Mouse (Mus musculus) thymus, postnatal 14 days (tissue): ENCODE measurements around the gene Thra.

Source experiments
- DNase-seq: peaks from one replicate; pipeline ENCODE4 v3.0.0; 2021

Gene Thra

DNA sequence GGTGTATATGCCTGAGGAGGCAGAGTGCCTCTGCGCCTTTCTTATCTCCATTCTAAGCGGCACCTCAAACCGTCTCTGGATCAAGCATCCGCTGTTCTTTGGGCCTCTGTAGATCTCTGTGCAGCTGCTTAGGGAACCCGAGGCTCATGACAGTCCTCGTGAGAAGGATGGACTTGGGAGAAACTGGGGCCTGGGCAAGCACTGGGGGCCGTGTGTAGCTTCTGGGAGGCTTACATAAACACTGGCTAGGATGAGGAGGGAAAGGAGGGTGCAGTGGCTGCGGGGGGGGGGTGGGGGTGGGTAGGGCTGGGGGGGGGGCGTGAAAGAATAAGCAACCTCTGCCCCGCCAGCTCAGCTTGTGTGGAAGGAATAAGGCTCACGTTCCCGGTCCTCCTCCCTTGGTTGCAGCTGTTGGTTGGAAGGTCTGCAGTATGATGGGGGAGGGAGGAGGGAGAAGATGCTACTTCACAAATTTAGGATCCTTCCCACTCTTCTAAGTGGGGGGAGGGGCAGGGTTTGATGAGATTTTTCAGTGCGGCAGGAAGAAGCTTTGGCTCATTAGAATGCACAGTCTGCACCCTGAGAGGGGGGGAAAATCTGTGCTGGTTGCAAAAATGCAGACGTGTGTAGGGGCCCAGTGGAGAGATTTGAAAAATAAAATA, 41.5 kb downstream of the Thra start:
- DNase-seq, result no peak

DNA sequence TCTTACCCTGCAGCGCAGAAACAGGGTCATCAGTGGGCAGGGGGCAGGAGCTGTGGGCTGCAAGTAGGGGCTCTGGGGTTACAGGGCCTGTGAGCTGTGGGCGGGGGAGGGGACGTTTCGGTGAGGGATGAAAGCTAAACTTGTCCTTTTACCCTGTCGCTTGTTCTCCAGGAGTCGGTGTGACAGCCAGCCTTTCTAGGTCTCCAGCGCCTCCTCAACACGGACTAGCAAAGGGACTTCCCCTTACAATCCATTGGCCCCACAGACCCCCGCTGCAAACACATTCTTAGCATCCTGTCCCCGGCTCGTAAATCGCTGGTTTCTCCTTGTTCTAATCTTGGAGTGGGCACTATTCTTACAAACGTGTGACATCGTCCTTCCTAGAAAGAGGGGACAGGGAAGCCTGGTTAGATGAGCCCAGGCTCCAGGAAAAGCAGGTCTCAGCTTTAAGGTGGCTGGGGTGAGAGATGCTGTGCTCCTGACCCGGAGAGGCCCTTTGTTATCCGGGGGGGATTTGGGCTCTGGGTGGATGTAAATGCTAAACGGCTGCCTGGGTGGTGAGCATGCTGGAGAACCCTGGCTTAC, 42.3 kb downstream of the Thra start:
- peak; percentile 44 for DNase-seq

DNA sequence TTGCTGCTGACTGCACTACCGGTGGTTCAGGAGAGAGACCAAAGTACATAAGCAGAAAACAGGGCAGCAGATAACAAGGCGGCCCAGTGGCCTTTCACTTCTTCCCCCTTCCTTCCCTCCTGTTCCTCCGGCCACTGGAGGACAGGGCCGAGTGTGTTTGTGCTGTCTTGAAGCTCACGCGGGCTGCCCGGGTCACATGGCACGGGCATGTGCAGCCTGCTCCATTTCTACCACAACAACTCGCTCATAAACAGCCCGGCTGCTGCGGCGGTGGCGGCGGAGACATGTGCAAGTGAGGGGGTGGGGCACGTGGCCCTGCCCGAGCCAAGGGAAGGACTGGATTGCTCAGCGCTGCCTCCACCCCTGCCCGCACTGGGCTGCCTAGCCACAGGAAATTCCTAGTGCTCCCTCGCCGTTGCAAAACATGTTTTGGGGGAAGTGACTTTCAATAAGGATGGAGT, 42.8 kb downstream of the Thra start:
- DNase-seq, result peak; percentile 81

DNA sequence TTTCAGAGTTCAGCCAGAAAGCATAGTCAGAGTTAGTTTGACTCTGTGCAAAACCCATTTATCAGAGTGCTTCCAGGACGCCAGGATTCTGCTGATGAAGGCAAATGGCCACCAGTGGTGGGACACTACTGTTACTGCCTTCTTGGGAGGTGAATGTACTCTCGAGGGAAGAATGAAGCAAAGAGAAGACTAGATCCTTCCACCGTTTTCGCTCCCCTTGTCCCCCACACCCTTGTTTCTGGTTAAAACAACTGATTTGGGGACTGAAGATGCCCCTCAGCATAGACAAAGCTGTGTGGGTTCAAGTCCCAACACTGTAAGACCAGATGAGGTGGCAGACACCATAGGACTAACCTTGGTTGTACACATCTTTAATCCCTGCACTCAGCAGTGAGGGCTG, 43.7 kb downstream of the Thra start:
- no peak for DNase-seq

DNA sequence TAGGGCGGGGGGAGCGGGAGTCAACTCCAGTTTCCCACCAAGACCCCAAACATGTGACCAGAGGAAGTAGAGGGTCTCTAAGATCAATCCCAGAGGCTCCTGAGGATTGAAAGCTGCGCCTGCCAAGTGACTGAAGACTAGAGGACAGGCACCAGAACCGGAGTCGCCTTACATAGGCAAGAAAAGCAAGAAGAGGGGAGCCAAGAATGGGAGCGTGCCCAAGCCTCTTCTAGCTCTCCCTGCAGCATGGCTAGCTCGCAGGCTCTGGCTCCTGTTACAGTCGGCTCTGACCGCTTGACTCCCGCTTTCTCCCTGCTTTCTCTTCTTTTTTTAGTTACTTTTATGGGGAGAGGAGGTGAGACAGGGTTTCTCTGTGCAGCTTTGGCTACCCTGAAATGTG, 44.8 kb downstream of the Thra start:
- DNase-seq, result no peak

DNA sequence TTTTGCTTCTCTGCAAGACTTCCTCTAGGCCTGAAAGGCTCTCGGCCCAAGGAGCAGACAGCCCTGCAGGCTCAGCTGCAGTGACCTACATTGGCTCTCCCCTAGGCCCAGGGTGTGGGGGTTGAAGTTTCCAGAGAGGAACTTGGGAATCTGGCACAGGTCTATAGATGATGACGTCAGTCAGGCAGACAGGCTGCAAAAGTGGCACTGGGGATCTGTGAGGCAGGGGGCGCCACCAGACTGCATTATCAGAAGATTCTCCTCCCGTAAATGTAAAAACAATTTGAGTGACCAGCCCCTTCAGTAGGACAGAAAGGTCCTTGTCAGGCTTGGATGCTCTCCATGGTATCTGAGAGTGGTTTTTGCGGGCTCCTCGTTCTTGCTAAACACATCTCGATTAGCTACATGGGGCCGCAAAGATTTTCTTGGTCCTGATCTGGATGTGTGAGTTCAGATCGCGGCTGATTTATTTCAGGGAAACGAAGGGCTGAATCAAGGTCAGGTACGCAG, 45.4 kb downstream of the Thra start:
- peak; percentile 86 for DNase-seq

DNA sequence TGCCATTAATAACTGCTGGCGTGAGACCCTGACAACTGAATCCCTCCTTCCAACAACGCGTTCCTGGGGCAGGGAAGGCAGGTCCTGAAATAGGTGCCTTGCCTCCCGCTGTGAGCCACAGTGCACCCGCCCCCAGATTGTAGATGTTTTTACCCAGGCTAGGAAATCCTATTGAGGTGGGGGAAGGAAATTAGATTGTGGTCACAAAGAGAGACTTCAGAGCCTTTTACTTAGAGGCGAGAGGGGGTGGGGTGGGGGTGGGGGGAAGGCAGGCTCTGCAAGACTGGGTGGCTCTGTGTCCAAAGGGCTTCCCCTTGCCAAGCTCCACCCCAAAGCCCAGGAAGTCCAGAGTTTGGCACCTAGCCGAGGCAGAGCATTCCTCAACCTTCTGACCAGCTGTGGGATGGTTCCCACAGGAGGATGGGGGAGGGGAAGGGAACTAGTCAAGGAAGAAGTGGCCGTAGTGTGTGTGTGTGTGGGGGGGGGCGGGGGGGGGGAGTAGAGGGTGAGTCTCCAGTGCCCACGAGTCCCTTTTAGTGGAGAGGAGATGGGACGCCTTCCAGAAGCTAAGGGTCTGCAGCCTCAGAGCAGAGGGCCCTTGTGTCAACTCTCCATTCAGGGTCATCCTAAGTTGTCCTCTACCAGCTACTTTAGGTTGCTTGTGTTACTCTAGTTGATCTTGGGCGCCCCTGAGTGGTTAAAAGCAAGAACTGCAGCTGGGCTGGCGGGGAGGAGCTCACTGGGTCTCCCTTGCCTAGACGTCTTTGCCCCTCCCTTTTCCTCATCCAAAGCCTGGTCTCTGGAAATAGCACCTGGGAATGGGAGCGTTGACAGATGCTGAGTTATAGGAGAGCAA, 46.1 kb downstream of the Thra start:
- DNase-seq, result peak; percentile 93

DNA sequence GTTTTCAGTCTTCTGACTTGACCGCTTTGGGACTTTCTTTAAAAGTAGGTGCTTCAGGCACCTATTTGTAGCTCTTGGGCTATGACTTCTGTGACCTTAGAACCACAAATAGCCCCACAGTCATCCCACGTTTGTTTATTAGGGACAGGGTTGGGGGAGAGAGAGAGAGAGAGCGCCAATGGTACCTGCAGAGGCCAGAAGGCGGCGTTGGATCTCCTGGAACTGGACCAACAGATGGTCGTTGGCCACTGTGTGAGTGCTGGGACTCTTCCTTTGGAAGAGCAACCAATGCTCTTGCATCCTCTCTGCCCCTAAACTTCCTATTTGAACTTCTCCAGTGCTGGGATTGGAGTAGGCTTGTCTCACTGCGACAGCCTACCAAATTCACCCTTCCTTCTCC, 46.8 kb downstream of the Thra start:
- no peak for DNase-seq

DNA sequence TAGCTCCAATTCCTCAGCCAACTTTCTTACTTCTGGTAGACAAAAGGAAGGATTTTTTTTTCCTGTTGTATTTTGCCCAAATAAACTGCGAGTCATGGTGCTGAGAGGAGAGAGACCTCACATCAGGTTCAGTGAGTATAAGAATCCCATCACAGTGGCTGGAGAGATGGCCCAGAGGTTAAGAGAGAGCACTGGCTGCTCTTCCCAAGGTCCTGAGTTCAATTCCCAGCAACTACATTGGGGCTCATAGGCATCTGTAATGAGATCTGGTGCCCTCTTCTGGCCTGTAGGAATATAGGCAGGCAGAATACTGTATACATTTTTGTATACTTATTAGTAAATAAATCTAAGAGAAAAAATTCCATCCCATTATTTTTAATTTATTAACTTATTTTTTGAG, 47.3 kb downstream of the Thra start:
- no peak for DNase-seq

DNA sequence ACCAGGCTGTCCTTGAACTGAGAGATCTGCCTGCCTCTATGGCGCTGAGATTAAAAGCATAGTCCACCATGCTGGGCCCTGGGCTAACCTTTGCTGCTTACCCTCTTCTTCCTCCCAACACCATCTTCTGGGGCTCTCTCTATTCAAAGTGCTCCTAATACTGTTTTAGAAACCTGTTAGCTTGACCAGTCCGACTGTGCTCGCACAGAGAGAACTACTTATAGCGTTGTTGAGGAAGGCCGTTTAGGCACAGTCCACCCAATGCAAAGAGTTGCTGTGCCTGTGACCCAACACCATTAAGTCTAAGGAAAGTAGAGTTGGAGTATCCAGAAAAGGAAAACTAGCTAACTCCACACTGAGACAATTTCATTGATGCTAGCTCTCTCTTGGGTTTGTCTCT, 47.7 kb downstream of the Thra start:
- no peak for DNase-seq

DNA sequence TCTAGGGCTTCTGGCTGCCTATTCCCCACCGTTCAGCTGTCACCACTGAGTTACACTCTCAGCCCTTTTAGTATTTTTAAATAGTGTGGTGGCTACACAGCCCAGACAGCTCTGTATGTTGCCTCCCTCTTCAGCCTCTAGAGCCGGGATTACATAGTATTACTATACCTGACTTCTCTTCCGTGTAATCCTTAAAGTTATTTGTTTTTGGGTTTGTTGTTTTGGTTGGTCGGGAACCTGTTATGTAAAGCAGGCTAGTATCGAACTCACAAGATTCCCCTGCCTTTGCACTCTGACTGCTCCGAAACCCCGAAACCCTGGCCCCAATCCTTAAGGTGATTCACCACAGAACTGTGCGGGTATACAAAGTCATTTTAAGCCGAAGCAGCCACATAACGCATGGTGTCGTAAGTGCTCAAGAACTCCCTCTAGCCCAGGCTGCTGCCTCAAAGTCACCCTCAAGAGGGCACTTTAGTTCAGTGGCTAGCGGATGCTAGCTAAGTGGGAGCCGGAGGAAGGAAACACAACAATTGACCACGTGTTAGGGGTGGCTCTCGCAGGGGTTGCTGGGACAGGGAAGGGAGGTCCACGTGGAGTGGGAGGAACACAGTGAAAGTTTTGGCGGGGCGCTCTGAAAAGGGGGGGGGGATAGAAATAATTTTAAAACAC, 48.2 kb downstream of the Thra start:
- peak; percentile 92 for DNase-seq

DNA sequence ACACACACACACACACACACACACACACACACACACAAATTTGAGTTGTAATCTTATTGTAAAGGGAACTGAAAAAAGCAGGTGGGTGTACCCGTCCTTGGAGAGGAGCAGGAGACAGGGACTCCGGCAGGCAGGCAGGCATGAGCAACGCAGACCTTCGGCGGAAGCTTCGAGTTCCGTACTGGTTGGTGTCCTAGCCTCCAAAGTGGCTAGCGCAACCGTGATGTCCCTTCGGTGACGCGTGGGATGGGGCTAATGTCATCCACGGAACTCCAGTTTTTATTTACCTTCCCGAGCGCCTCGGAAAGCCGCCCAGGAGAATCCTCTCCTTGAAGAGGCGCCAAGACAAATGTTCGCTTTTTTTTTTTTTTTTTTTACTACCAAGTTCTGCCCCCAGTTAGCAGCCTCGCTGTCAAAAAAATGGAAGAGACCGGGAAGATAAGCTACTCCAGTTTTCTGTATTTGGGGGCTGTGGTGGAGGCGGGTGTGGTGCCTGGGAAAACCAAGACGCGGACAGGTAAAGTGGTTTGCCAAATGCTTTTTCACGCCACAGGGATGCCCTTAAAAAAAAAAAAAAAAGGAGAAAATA, 48.9 kb downstream of the Thra start:
- no peak for DNase-seq

DNA sequence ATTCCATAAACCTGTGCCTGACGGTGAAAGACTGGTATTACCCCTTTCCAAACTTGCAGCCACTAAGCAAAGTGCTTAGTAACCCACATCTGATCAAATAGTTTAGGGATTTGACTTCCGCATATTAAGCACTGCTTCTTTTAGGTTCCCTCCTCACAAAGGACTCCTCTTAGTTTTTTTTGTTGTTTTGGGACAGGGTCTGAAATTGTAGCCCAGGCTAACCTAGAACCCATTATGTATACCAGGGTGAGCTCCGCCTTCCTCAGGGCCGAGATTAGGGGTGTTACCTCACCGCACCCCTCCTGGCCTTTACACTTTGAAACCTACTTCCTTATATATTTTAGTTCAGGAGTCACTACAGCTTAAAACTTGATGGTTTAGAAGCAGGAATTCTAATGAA, 49.4 kb downstream of the Thra start:
- no peak for DNase-seq

DNA sequence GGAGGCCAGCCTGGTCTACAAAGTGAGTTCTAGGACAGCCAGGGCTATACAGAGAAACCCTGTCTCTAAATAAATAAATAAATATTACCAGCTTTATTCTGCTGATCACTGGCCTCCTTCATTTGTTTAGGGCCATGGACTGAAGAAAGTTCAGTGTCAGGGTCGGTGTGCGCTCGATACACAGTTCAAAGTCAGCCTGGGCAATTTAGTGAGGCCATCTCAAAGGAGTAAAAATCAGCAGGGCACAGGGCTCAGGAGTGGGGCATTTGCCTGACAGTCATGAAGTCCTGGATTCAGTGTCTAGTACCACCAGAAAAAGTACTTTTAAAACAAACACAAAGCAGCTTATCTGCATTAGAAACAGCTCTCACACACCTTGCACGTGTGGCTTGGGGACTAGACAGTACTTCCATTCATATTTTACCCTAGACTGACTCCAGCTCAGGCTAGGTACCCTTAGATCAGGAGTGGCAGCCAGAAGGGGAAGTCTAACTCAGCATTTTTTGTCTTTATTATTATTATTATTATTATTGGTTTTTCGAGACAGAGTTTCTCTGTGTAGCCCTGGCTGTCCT, 50.3 kb downstream of the Thra start:
- DNase-seq, result no peak

DNA sequence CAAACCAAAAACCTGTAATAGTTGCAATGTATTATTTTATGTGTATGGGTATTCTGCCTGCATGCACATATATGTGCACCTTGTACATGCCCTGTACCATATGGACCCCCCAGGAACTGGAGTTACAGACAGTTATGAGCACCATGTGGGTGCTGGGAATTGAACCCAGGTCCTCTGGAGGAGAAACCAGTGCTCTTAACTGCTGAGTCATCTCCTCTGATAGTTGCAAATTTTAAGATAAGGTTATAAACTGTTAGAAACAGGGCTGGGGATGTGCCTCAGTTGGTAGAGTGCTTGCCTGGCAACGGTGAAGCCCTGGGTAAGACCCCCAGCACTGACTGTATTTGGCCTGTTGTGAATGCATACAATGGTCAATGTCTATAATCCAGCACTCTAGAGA, 51.0 kb downstream of the Thra start:
- DNase-seq, result no peak

DNA sequence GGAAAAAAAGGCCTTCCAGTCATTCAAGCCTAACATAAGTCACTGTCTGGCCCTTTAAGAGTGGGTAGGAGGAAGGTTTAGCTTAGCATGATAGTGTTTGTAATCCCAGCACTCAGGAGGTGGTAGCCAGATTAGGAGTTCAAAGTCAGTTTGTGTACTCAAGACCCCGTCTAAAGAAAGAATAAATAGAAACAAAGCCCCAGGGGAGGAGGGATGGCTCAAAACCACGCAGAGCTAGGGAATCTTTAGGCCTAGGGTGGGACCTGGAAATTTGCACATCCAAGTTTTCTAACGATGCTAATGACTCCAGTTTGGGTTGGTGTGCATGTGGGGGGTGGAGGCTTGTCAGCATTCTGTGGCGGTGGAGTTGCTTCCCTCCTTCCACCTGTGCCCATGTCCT, 51.6 kb downstream of the Thra start:
- no peak for DNase-seq

DNA sequence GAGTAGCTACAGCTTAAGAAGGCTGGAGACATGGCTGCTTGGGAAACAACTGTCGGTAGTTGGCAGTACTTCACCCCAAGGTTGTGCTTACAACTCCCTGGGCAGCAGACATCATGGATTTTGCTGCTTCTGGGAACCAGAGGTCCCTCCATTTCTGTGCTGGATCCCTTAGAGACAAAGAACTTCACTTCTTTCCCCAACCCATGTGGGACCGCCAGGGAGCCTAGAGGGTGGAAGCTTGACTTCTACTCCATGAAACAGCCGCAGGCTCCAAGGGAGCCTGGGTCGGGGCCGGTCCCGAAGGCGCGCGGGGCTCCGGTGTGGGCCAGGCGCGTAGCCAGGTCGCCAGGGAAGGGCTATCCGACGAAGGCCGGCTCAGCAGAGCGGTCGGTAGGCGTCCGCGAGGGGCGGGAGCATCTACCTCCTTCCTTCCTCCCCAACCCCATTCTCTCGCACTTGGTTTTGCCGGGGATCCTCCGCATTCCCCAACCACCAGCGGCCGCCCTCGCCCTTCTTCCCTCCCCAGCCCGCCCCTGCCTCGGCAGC, 54.1 kb downstream of the Thra start:
- no peak for DNase-seq

DNA sequence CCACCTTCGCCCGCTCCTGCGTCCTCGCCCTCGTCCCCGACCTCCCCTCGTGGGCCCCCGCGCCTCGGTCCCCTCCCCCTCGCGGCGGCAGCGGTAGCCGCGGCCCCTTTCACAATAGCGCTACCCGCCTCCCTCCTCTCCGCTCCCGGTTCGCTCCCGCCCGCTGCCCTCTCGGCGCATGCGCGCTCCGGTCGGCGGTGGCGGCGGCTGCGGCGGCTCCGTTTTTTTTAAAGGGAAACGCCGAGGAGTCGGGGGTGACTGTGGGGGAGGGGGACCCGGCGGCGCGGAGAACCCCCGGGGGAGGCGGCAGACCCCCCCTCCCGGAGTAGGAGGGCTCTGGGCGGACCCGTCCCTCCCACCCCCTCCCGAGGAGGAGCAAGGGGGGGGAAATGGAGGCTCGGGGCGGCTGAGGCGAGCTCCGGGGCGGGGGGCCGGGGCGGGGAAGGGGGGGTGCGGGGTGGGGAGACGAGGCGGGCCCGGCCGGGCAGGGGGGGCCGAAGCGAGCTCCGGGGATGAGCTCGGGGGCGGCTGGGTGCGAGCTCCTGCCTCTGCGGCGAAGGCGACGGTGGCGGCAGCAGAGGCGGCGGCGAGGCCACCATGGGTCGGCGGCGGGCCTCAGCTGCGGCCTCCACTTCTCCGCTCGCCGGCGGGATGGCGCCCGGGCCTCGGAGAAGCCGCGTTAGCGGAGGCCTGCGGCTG, 54.7 kb downstream of the Thra start, which contains the start of gene Msl1:
Gene Msl1, plus strand, starts transcription at position 502 of the 699 bp plus-strand sequence.
- peak; percentile 93 for DNase-seq

DNA sequence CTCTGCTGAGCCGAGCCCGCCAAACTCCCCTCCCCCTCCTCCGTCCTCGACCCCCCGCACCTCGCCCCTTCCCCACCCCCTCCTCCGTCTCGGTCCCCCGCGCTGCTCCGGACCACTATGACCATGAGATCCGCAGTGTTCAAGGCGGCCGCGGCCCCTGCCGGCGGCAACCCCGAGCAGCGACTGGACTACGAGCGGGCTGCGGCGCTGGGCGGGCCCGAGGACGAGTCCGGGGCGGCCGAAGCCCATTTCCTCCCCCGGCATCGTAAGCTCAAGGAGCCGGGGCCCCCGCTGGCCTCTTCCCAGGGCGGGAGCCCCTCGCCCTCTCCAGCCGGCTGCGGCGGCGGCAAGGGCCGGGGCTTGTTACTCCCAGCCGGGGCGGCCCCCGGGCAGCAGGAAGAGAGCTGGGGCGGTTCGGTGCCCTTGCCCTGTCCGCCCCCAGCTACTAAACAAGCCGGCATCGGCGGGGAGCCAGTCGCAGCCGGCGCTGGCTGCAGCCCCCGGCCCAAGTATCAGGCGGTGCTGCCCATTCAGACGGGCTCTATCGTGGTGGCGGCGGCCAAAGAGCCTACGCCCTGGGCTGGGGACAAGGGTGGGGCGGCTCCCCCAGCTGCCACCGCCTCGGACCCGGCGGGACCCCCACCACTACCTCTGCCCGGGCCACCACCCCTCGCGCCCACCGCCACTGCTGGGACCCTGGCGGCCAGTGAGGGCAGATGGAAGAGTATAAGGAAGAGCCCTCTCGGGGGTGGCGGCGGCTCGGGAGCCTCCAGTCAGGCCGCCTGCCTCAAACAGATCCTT, 55.5 kb downstream of the Thra start:
- peak; percentile 64 for DNase-seq

DNA sequence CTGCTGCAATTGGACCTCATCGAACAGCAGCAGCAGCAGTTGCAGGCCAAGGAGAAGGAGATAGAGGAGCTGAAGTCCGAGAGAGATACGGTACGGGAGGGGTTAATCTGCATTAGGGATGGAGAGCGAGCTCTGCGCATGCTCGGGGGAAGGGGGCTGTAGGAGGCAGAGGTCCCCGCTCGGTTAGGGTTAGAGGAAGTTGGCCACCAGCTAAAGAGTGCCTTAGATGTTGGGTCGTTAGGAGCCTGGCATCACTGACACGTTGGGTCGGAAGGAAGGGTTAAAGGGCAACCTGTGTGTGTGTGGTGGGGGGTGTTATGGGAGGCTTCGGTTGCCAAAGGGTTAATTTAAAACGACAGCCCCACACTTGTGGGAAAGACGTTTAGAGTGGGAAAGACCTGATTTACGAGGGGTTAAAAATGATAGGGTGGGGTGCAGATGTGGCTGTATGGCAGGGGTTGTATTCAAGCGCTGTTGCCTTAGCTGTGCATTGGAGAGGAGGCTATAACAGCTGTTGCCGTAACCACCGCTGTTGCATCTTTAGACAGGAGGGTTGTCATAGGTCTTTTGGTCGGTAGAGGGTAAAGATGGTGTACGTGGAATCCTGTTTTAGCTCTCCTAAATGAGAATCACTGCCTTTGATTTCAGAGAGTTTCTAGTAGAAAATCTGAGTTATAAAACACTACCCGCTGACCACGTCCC, 56.2 kb downstream of the Thra start:
- DNase-seq, result peak; percentile 82
